Comparison of ENCODE assay signal across 8 mouse cellular contexts in the genomic region with DNA sequence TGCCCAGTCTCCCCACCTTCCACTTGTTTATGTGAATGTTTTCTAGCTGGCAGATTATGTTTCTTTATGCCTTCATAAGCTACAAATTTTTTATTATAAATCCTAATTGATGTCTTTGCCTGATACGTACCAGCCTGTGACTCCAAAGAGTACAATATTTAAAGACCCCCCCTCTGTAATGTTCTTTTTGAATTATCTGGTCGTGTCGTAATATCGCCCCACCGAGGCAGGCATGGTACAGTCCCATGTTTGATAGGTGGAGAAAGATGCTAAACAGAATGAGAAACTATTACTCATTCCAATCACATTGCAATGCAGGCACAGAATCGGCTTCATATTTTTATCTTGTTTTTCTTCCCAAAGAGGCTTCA. TPM values are rescaled to one million over a fixed set of nuclear protein-coding genes. Genes with fewer than 3 reads are reported as not detected.
DNase-seq lines count a peak whose midpoint lies in the region; ATAC-seq and TF ChIP-seq lines count a peak whose summit lies in the region.

No protein-coding gene starts in this region.

- DNase-seq in kidney, postnatal 14 days = no peak
- peak; percentile 92 for DNase-seq in MEL (ENCODE audit: low read depth, low spot score)
- no peak for DNase-seq in embryonic facial prominence, embryonic 11.5 days (ENCODE audit: low spot score)
- no peak for DNase-seq in intestine, embryonic 14.5 days (ENCODE audit: low spot score)
- no peak for DNase-seq in liver, postnatal 0 days
- no peak for DNase-seq in kidney, adult 11 months

- peaks cover 11% of the 10 kb centered on the region; the same call in 1 of the 2 replicates for H3K4me1 ChIP-seq in kidney, embryonic 16.5 days (ENCODE audit: insufficient read depth, low read length)
- peaks cover 16 to 17% of the 10 kb centered on the region in 2 experiments for H3K4me1 ChIP-seq in MEL (ENCODE audit: control insufficient read depth in 1 of 2, insufficient read depth in 2 of 2, low read length in 2 of 2)
- H3K4me1 ChIP-seq in embryonic facial prominence, embryonic 11.5 days (ENCODE audit: control insufficient read depth, insufficient read depth, low read length) = no peaks in the 10 kb centered on the region
- peaks cover 11% of the 10 kb centered on the region; the same call in 1 of the 2 replicates for H3K4me1 ChIP-seq in intestine, embryonic 14.5 days (replicated peaks; ENCODE audit: control insufficient read depth, insufficient read depth, low read length)
- H3K4me1 ChIP-seq in liver, postnatal 0 days (ENCODE audit: insufficient read depth) = peaks cover 11% of the 10 kb centered on the region
- H3K4me1 ChIP-seq in stomach, embryonic 16.5 days (ENCODE audit: control insufficient read depth, insufficient read depth, low read length) = peaks cover 3% of the 10 kb centered on the region

- no peaks in the 10 kb centered on the region for H3K27me3 ChIP-seq in kidney, embryonic 16.5 days (ENCODE audit: insufficient read depth, low read length)
- no peaks in the 10 kb centered on the region for H3K27me3 ChIP-seq in MEL (ENCODE audit: control insufficient read depth in 1 of 2, insufficient read depth in 2 of 2, low read length in 2 of 2)
- no peaks in the 10 kb centered on the region for H3K27me3 ChIP-seq in embryonic facial prominence, embryonic 11.5 days (ENCODE audit: control insufficient read depth, insufficient read depth, low read length)
- H3K27me3 ChIP-seq in intestine, embryonic 14.5 days (replicated peaks; ENCODE audit: control insufficient read depth, insufficient read depth, low read length) = no peaks in the 10 kb centered on the region
- no peaks in the 10 kb centered on the region for H3K27me3 ChIP-seq in liver, postnatal 0 days (ENCODE audit: insufficient read depth, low read length)
- H3K27me3 ChIP-seq in stomach, embryonic 16.5 days (ENCODE audit: control insufficient read depth, insufficient read depth, low read length) = no peaks in the 10 kb centered on the region

- no peaks in the 10 kb centered on the region for H3K9me3 ChIP-seq in kidney, embryonic 16.5 days (ENCODE audit: low read length)
- H3K9me3 ChIP-seq in MEL (replicated peaks; ENCODE audit: insufficient read depth, low read length) = no peaks in the 10 kb centered on the region
- H3K9me3 ChIP-seq in embryonic facial prominence, embryonic 11.5 days (replicated peaks; ENCODE audit: control insufficient read depth, low read length) = no peaks in the 10 kb centered on the region
- no peaks in the 10 kb centered on the region for H3K9me3 ChIP-seq in intestine, embryonic 14.5 days (ENCODE audit: control insufficient read depth, low read length)
- H3K9me3 ChIP-seq in liver, postnatal 0 days (ENCODE audit: low read length) = no peaks in the 10 kb centered on the region
- H3K9me3 ChIP-seq in stomach, embryonic 16.5 days (replicated peaks; ENCODE audit: control insufficient read depth, low read length) = no peaks in the 10 kb centered on the region

- peak overlapping the region; percentile 99 for H3K4me3 ChIP-seq in kidney, embryonic 16.5 days (ENCODE audit: low read length)
- peak overlapping the region; percentile 52 to 75 for H3K4me3 ChIP-seq in MEL (ENCODE audit: control insufficient read depth in 1 of 2, insufficient read depth in 1 of 2, low read depth in 2 of 2, low read length in 2 of 2)
- peak overlapping the region; percentile 95 for H3K4me3 ChIP-seq in embryonic facial prominence, embryonic 11.5 days (ENCODE audit: low read depth, low read length)
- peak overlapping the region; percentile 95 for H3K4me3 ChIP-seq in intestine, embryonic 14.5 days (ENCODE audit: low read depth, low read length)
- peak overlapping the region; percentile 86 for H3K4me3 ChIP-seq in liver, postnatal 0 days (ENCODE audit: low read depth, low read length)
- peak overlapping the region; percentile 99 for H3K4me3 ChIP-seq in stomach, embryonic 16.5 days (replicated peaks; ENCODE audit: low read length)

- H3K36me3 ChIP-seq in kidney, embryonic 16.5 days (ENCODE audit: insufficient read depth, low read length) = no peaks in the 10 kb centered on the region
- H3K36me3 ChIP-seq in MEL (ENCODE audit: control insufficient read depth in 1 of 2, insufficient read depth in 2 of 2, low read length in 2 of 2) = peaks cover 0 to 39% of the 10 kb centered on the region in 2 experiments; a peak in 2 of 4 replicates
- no peaks in the 10 kb centered on the region for H3K36me3 ChIP-seq in embryonic facial prominence, embryonic 11.5 days (replicated peaks; ENCODE audit: control insufficient read depth, insufficient read depth, low read depth, low read length)
- H3K36me3 ChIP-seq in intestine, embryonic 14.5 days (ENCODE audit: control insufficient read depth, insufficient read depth, low read length) = no peaks in the 10 kb centered on the region
- no peaks in the 10 kb centered on the region for H3K36me3 ChIP-seq in liver, postnatal 0 days (replicated peaks; ENCODE audit: insufficient read depth, low read length)
- H3K36me3 ChIP-seq in stomach, embryonic 16.5 days (ENCODE audit: control insufficient read depth, insufficient read depth, low read length) = no peaks in the 10 kb centered on the region

- 0 out of 4 replicates have a peak, but pooled peaks of 1 of the 2 experiments have one; percentile 9 for TF ChIP-seq EP300 in MEL (IDR thresholded peaks at IDR 0.05; ENCODE audit: low read depth in 1 of 2, low read length in 2 of 2)
- TF ChIP-seq EP300 in liver, postnatal 0 days (IDR thresholded peaks at IDR 0.05; ENCODE audit: low read depth) = no peak; the same call in 1 of the 2 replicates

- no peak; a peak in 1 of 4 replicates for TF ChIP-seq POLR2A in MEL (IDR thresholded peaks at IDR 0.05; ENCODE audit: control insufficient read depth in 1 of 2, insufficient read depth in 1 of 2, low read depth in 1 of 2, low read length in 2 of 2, poor library complexity in 1 of 2)

- H3K79me2 ChIP-seq in MEL (ENCODE audit: control insufficient read depth, insufficient read depth, low read length, poor library complexity) = peaks cover 37% of the 10 kb centered on the region

- TF ChIP-seq CTCF in MEL (IDR thresholded peaks at IDR 0.05 in 2 of 3, conservative IDR thresholded peaks at IDR 0.05 in 1 of 3; ENCODE audit: control insufficient read depth in 1 of 3, insufficient read depth in 1 of 3, low read depth in 2 of 3, low read length in 3 of 3, poor library complexity in 1 of 3, severe bottlenecking in 1 of 3) = no peak; a peak in 1 of 6 replicates
- TF ChIP-seq CTCF in liver, postnatal 0 days (IDR thresholded peaks at IDR 0.05; ENCODE audit: low read depth) = peak; percentile 34; the same call in 1 of the 2 replicates

- H3K4me2 ChIP-seq in kidney, embryonic 16.5 days (replicated peaks; ENCODE audit: low read depth, low read length) = peak overlapping the region; percentile 67
- peak overlapping the region; percentile 66 for H3K4me2 ChIP-seq in embryonic facial prominence, embryonic 11.5 days (ENCODE audit: low read depth, low read length)
- peak overlapping the region; percentile 61 for H3K4me2 ChIP-seq in intestine, embryonic 14.5 days (ENCODE audit: low read length)
- peak overlapping the region; percentile 87 for H3K4me2 ChIP-seq in liver, postnatal 0 days (ENCODE audit: low read depth, low read length)
- peak overlapping the region; percentile 61 for H3K4me2 ChIP-seq in stomach, embryonic 16.5 days (ENCODE audit: low read depth, low read length)

- peak; percentile 69 for ATAC-seq in kidney, embryonic 16.5 days (ENCODE audit: low FRiP score, low TSS enrichment)
- peak; percentile 57 for ATAC-seq in embryonic facial prominence, embryonic 11.5 days (replicated peaks; ENCODE audit: insufficient number of reproducible peaks, low FRiP score, low TSS enrichment, low read depth)
- ATAC-seq in intestine, embryonic 14.5 days (replicated peaks; ENCODE audit: low FRiP score, low TSS enrichment, low read depth) = peak; percentile 64
- peak; percentile 63 for ATAC-seq in liver, postnatal 0 days
- peak; percentile 42; the same call in 1 of the 2 replicates for ATAC-seq in stomach, embryonic 16.5 days (ENCODE audit: insufficient read depth, low FRiP score)

- 0% methylated on average over 6 of the region's 6 CpGs for WGBS in kidney, embryonic 16.5 days
- 5% methylated on average over 6 of the region's 6 CpGs for WGBS in embryonic facial prominence, embryonic 11.5 days
- WGBS in intestine, embryonic 14.5 days = 2% methylated on average over 6 of the region's 6 CpGs
- WGBS in liver, postnatal 0 days (ENCODE audit: insufficient replicate concordance) = 1% methylated on average over 6 of the region's 6 CpGs
- 1% methylated on average over 6 of the region's 6 CpGs for WGBS in stomach, embryonic 16.5 days

- TF ChIP-seq RAD21 in MEL (IDR thresholded peaks at IDR 0.05; ENCODE audit: low read depth, low read length) = no peak

- peak overlapping the region; percentile 65 for H3K9ac ChIP-seq in kidney, embryonic 16.5 days (replicated peaks; ENCODE audit: low read length)
- peak overlapping the region; percentile 51 for H3K9ac ChIP-seq in MEL (ENCODE audit: control insufficient read depth, low read depth, low read length, poor library complexity, severe bottlenecking)
- peak overlapping the region; percentile 97 for H3K9ac ChIP-seq in embryonic facial prominence, embryonic 11.5 days (replicated peaks; ENCODE audit: low read length)
- H3K9ac ChIP-seq in intestine, embryonic 14.5 days (ENCODE audit: low read length) = peak overlapping the region; percentile 40
- peak overlapping the region; percentile 94 for H3K9ac ChIP-seq in liver, postnatal 0 days (replicated peaks)
- peak overlapping the region; percentile 67 for H3K9ac ChIP-seq in stomach, embryonic 16.5 days (ENCODE audit: low read length)

- peak overlapping the region; percentile 100 for H3K27ac ChIP-seq in kidney, embryonic 16.5 days (ENCODE audit: low read length)
- peak overlapping the region; percentile 49 for H3K27ac ChIP-seq in MEL (ENCODE audit: control insufficient read depth, low read depth, low read length)
- 0 out of 2 replicates have a peak overlapping the region, but pooled peaks have one; percentile 32 for H3K27ac ChIP-seq in embryonic facial prominence, embryonic 11.5 days (replicated peaks; ENCODE audit: low read depth, low read length)
- H3K27ac ChIP-seq in intestine, embryonic 14.5 days (ENCODE audit: low read depth) = peak overlapping the region; percentile 97
- peak overlapping the region; percentile 99 for H3K27ac ChIP-seq in liver, postnatal 0 days (ENCODE audit: low read depth)
- H3K27ac ChIP-seq in stomach, embryonic 16.5 days (ENCODE audit: low read length) = peak overlapping the region; percentile 85

RNA-seq across cellular contexts. Expression of a gene that starts 0.4 kb away (rescaled TPM):
- polyA plus RNA-seq in kidney, embryonic 16.5 days (2015; fragmentation: Nextera tagmentation; extraction: Ambion mirVana) = 169 and 172 TPM in 2 replicates
- 33.4 and 38.4 TPM in 2 replicates for total RNA-seq in MEL (2012; rRNA removed)
- 100 to 1,000 TPM in 1 of 2 experiments, not detected in 1; 118 TPM for polyA plus RNA-seq in MEL (2012; ENCODE audit: insufficient read depth in 1 of 2, insufficient read length in 2 of 2, low read depth in 1 of 2, low replicate concordance in 2 of 2, missing spikeins in 1 of 2)
- polyA plus RNA-seq in embryonic facial prominence, embryonic 11.5 days (2014; fragmentation: Nextera tagmentation; extraction: Ambion mirVana) = 148 and 156 TPM in 2 replicates
- 117 and 123 TPM in 2 replicates for polyA plus RNA-seq in intestine, embryonic 14.5 days (2014; fragmentation: Nextera tagmentation; extraction: Ambion mirVana)
- polyA plus RNA-seq in liver, postnatal 0 days (2015; fragmentation: Nextera tagmentation; extraction: Ambion mirVana) = 62.2 and 63.0 TPM in 2 replicates
- 132 and 139 TPM in 2 replicates for polyA plus RNA-seq in stomach, embryonic 16.5 days (2015; fragmentation: Nextera tagmentation; extraction: Ambion mirVana)

RNA-seq across cellular contexts. Expression of a gene that starts 10.3 kb away (rescaled TPM):
- 13.1 and 13.2 TPM in 2 replicates for polyA plus RNA-seq in kidney, embryonic 16.5 days (2015; fragmentation: Nextera tagmentation; extraction: Ambion mirVana)
- total RNA-seq in MEL (2012; rRNA removed) = 12.7 and 16.4 TPM in 2 replicates
- 10 to 100 TPM in 1 of 2 experiments, not detected in 1; 15.3 TPM for polyA plus RNA-seq in MEL (2012; ENCODE audit: insufficient read depth in 1 of 2, insufficient read length in 2 of 2, low read depth in 1 of 2, low replicate concordance in 2 of 2, missing spikeins in 1 of 2)
- polyA plus RNA-seq in embryonic facial prominence, embryonic 11.5 days (2014; fragmentation: Nextera tagmentation; extraction: Ambion mirVana) = 9.4 and 11.9 TPM in 2 replicates
- polyA plus RNA-seq in intestine, embryonic 14.5 days (2014; fragmentation: Nextera tagmentation; extraction: Ambion mirVana) = 12.1 and 15.4 TPM in 2 replicates
- polyA plus RNA-seq in liver, postnatal 0 days (2015; fragmentation: Nextera tagmentation; extraction: Ambion mirVana) = 7.2 and 7.7 TPM in 2 replicates
- polyA plus RNA-seq in stomach, embryonic 16.5 days (2015; fragmentation: Nextera tagmentation; extraction: Ambion mirVana) = 14.0 and 16.2 TPM in 2 replicates

Comparison
In these comparisons a context has a peak if more than half of its experiments do, and no peak if none do; other contexts are left out.
1. H3K27ac ChIP-seq: peak in every context shown above with its lines; median percentile 100 in kidney, embryonic 16.5 days; 99 in liver, postnatal 0 days; 97 in intestine, embryonic 14.5 days; 85 in stomach, embryonic 16.5 days; 49 in MEL; 32 in embryonic facial prominence, embryonic 11.5 days.
2. H3K9ac ChIP-seq: peak in every context shown above with its lines; median percentile 97 in embryonic facial prominence, embryonic 11.5 days; 94 in liver, postnatal 0 days; 67 in stomach, embryonic 16.5 days; 65 in kidney, embryonic 16.5 days; 51 in MEL; 40 in intestine, embryonic 14.5 days.